Mouse (Mus musculus) layer of hippocampus, adult 2 months (tissue): ENCODE measurements around the gene Cdh16. TPM values are rescaled to one million over a fixed set of nuclear protein-coding genes. Genes with fewer than 3 reads are reported as not detected.

ENCODE experiments used
- DNase-seq, 2 experiments: peaks; one replicate each; pipeline ENCODE4 v3.0.0; 2022; ENCODE audit warnings: low spot score in 2 of 2
- H3K27ac ChIP-seq: fragments of 200-600 bp; 2 replicates; pipeline ENCODE4 v1.8.1; 2022
- H3K4me3 ChIP-seq: fragments of 200-600 bp; 2 replicates; pipeline ENCODE4 v1.8.1; 2022; ENCODE audit warnings: mild to moderate bottlenecking
- CTCF ChIP-seq: fragments of 200-600 bp; conservative IDR thresholded peaks from 2 replicates; pipeline ENCODE4 v1.8.1; 2022; ENCODE audit warnings: antibody characterized with exemption, mild to moderate bottlenecking, moderate library complexity
- total RNA-seq, 2 experiments: library from RNA; stranded (reverse); gene quantifications; 2 replicates each; pipeline ENCODE4 v1.2.3; 2021

Cdh16 gene
- total RNA-seq, 2 experiments from 2014 or later = not detected

- peak within 1 kb of the TSS; percentile 44 for H3K4me3 ChIP-seq
- no peak for TF ChIP-seq CTCF
- peak within 1 kb of the TSS; percentile 57 for H3K27ac ChIP-seq
- peak in 1 of 2 experiments; percentile 12 for DNase-seq
These were observed 6.9 kb upstream of the Cdh16 start, which contains the start of gene Rrad for GRCm38 (mm10) chr8:104630981-104631663. Gene Rrad (minus strand): TSS chr8:104631327.

DNA sequence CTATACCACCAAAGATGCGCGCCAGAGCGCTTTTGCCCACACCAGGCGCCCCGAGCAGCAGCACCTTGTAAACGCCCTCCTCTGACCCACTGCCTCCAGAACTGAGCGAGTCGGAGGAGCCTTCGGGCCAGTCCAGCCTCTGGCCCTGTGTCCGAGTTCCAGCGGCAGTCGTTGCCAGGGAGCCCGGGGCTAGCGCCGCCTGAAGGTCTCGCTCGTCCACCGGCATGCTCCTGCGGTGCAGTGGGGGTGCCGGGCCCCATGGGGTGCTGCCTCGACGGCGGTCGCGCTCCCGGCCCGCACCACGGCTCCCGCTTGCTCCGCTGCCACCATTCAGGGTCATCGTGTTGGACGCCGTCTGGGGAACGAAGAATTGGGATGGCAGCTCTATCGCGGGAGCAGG is 6.4 kb upstream of the Cdh16 start:
- Histone ChIP-seq H3K27ac (no peak overlapping the region; the same call in 1 of the 2 replicates), H3K4me3 (peak overlapping the region; percentile 44)
- DNase-seq = peak in 1 of 2 experiments; percentile 9
- TF ChIP-seq CTCF = no peak

GRCm38 (mm10) chr8:104630111-104630479 is 5.9 kb upstream of the Cdh16 start:
- no peak for TF ChIP-seq CTCF
- Histone ChIP-seq H3K27ac (no peak overlapping the region), H3K4me3 (no peak overlapping the region; the same call in 1 of the 2 replicates)
- DNase-seq = peak in 1 of 2 experiments; percentile 5

GRCm38 (mm10) chr8:104629306-104630110 is 5.3 kb upstream of the Cdh16 start:
- Histone ChIP-seq H3K27ac (peak overlapping the region; percentile 10; the same call in 1 of the 2 replicates), H3K4me3 (no peak overlapping the region)
- peak in 1 of 2 experiments; percentile 7 for DNase-seq
- no peak for TF ChIP-seq CTCF

DNA sequence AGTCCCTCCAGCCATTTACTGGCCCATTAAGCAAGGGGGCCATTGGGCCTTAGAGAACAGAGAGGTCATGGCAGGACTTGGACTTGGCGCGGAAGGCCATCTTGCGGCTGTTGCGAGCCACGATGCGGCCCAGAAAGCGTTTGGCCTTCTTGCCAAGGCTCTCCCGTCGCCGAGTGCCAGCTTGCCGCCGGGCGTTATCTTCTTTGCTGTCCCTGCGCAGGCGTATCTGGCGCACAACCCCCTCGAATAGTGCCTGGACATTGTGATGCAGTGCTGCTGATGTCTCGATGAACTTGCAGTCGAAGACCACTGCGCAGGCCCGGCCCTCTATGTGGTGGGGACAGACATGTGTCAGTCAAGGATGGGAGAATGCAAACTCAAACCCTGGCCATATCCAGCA is 4.2 kb upstream of the Cdh16 start:
- no peak for TF ChIP-seq CTCF
- DNase-seq = peak in 1 of 2 experiments; percentile 5
- Histone ChIP-seq H3K27ac (no peak overlapping the region), H3K4me3 (no peak overlapping the region)

GRCm38 (mm10) chr8:104627065-104627740 is 3.0 kb upstream of the Cdh16 start:
- Histone ChIP-seq H3K4me3 (no peak overlapping the region), H3K27ac (no peak overlapping the region)
- no peak for DNase-seq
- no peak for TF ChIP-seq CTCF

DNA sequence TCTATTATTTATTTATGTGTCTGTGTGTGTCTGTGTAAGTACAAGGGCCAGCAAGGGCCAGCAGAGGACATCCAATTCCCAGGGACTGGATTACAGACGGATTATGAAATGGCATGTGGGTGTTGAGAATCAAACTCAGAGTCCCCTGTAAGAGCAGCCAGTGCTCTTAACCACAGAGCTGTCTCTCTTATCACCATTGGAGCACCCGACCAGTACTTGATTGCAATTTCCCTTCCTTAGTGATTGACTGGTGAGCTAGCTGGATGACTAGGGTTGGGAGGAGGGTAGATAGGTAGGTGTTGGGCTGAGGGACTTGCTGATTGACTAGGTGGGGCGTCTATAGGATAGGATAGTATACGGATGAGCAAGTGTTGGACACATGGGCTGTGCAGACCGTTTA is 3.4 kb downstream of the Cdh16 start:
- Histone ChIP-seq H3K27ac (no peak overlapping the region), H3K4me3 (no peak overlapping the region)
- DNase-seq = no peak
- TF ChIP-seq CTCF = no peak

DNA sequence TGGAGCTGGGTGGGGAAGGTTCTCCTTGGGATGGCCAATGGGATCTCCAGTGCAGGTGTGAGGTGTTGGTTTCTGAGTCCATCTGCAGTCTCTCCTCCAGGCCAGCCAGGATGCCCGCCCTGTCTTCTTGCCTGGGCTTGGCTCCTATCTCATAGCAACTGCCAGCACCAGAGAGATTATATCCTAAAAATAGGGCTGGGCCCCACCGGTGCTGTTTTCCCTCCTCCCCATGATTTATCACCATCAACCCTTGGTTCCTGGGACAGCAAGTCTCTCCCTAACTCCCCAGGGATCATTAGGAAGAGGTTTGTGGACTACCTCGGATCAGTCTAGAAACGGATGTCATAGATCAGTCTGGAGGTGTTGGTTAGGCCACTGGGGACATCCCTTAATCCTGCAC is 11.1 kb downstream of the Cdh16 start:
- no peak for DNase-seq
- Histone ChIP-seq H3K4me3 (no peak overlapping the region), H3K27ac (no peak overlapping the region)
- TF ChIP-seq CTCF = no peak

GRCm38 (mm10) chr8:104611613-104612012 is 12.6 kb downstream of the Cdh16 start:
- DNase-seq = no peak
- H3K4me3 ChIP-seq = no peak overlapping the region
- H3K27ac ChIP-seq = no peak overlapping the region
- no peak for TF ChIP-seq CTCF

- TF ChIP-seq CTCF = no peak
- H3K4me3 ChIP-seq = no peak overlapping the region
- no peak overlapping the region for H3K27ac ChIP-seq
- no peak for DNase-seq
These were observed 13.9 kb downstream of the Cdh16 start for GRCm38 (mm10) chr8:104610185-104610766.

GRCm38 (mm10) chr8:104609222-104609621 is 15.0 kb downstream of the Cdh16 start:
- no peak for DNase-seq
- H3K4me3 ChIP-seq = no peak overlapping the region
- no peak for TF ChIP-seq CTCF
- no peak overlapping the region for H3K27ac ChIP-seq

- Histone ChIP-seq H3K4me3 (no peak overlapping the region), H3K27ac (no peak overlapping the region)
- no peak for TF ChIP-seq CTCF
- no peak for DNase-seq
These were observed 16.3 kb downstream of the Cdh16 start for GRCm38 (mm10) chr8:104607944-104608343.

GRCm38 (mm10) chr8:104606329-104606728 is 17.9 kb downstream of the Cdh16 start:
- no peak overlapping the region for H3K27ac ChIP-seq
- no peak overlapping the region for H3K4me3 ChIP-seq
- DNase-seq = no peak
- no peak for TF ChIP-seq CTCF
